ENCODE assay signal across 25 mouse cellular contexts in genomic region chr5:41347416-41347815, GRCm38 (mm10).
"Had no signal": no experiment of that assay in that cellular context is flagged by ENCODE, and none has a peak within 500 bp of the region (broad histone marks: within the 10 kb centered on the region; RNA-seq: fewer than 3 reads in every experiment).

No protein-coding gene starts in this region.

- H3K4me3 ChIP-seq: embryonic facial prominence, embryonic 10.5 days; embryonic facial prominence, embryonic 12.5 days; embryonic facial prominence, embryonic 13.5 days; embryonic facial prominence, embryonic 15.5 days; erythroblast, embryonic 14.5 days; forebrain, embryonic 10.5 days; forebrain, embryonic 12.5 days; forebrain, embryonic 13.5 days; forebrain, embryonic 15.5 days; gastrocnemius, adult 2 months; heart, adult 2 months; heart, embryonic 10.5 days had no signal

- DNase-seq: cerebellum, adult 9-11 months; cerebellum, postnatal 14 days; cerebellum, postnatal 36 days; embryo, embryonic 11 days; forebrain, postnatal 0 days; gastrocnemius, postnatal 10 days; gastrocnemius, postnatal 14 days; gastrocnemius, postnatal 25 days; gastrocnemius, postnatal 36 days; heart, adult 11 months; heart, adult 18-20 months; heart, adult 2 months had no signal

- H3K4me2 ChIP-seq: embryonic facial prominence, embryonic 12.5 days; embryonic facial prominence, embryonic 13.5 days; embryonic facial prominence, embryonic 15.5 days; forebrain, embryonic 12.5 days; forebrain, embryonic 13.5 days; forebrain, embryonic 15.5 days had no signal

- ATAC-seq: forebrain, embryonic 13.5 days; forebrain, embryonic 14.5 days; forebrain, embryonic 15.5 days; forebrain, embryonic 16.5 days; forebrain, postnatal 0 days had no signal

- H3K36me3 ChIP-seq: embryonic facial prominence, embryonic 10.5 days; embryonic facial prominence, embryonic 12.5 days; embryonic facial prominence, embryonic 13.5 days; embryonic facial prominence, embryonic 15.5 days; forebrain, embryonic 10.5 days; forebrain, embryonic 12.5 days; forebrain, embryonic 15.5 days; heart, embryonic 10.5 days had no signal

- H3K9ac ChIP-seq: embryonic facial prominence, embryonic 12.5 days; embryonic facial prominence, embryonic 13.5 days; embryonic facial prominence, embryonic 15.5 days; forebrain, embryonic 12.5 days; forebrain, embryonic 13.5 days; forebrain, embryonic 15.5 days; forebrain, postnatal 0 days had no signal

- H3K4me1 ChIP-seq: embryonic facial prominence, embryonic 10.5 days; embryonic facial prominence, embryonic 12.5 days; embryonic facial prominence, embryonic 13.5 days; embryonic facial prominence, embryonic 15.5 days; forebrain, embryonic 10.5 days; forebrain, embryonic 12.5 days; forebrain, embryonic 13.5 days; forebrain, embryonic 15.5 days; heart, embryonic 10.5 days had no signal

- H3K27me3 ChIP-seq: embryonic facial prominence, embryonic 12.5 days; embryonic facial prominence, embryonic 13.5 days; embryonic facial prominence, embryonic 15.5 days; forebrain, embryonic 12.5 days; forebrain, embryonic 13.5 days; forebrain, embryonic 15.5 days had no signal

- H3K27ac ChIP-seq: embryonic facial prominence, embryonic 10.5 days; embryonic facial prominence, embryonic 12.5 days; embryonic facial prominence, embryonic 13.5 days; embryonic facial prominence, embryonic 15.5 days; forebrain, embryonic 10.5 days; forebrain, embryonic 12.5 days; forebrain, embryonic 13.5 days; forebrain, embryonic 15.5 days; gastrocnemius, adult 2 months; heart, adult 2 months; heart, embryonic 10.5 days had no signal

- H3K9me3 ChIP-seq: embryonic facial prominence, embryonic 10.5 days; embryonic facial prominence, embryonic 12.5 days; embryonic facial prominence, embryonic 13.5 days; embryonic facial prominence, embryonic 15.5 days; forebrain, embryonic 10.5 days; forebrain, embryonic 12.5 days; forebrain, embryonic 13.5 days; forebrain, embryonic 15.5 days; heart, embryonic 10.5 days had no signal
